Mouse (Mus musculus) hindbrain, embryonic 10.5 days (tissue): ENCODE data around the gene Tubgcp2. TPM values are rescaled to one million over a fixed set of nuclear protein-coding genes. Genes with fewer than 3 reads are reported as not detected.

ENCODE experiments used
- DNase-seq: peaks from one replicate; pipeline ENCODE4 v3.0.0-alpha.2; 2017; ENCODE audit warnings: low spot score
- H3K27ac ChIP-seq: fragments of 300-500 bp; sonication (generic); 2 replicates; pipeline ENCODE4 v1.5.1; 2016; ENCODE audit warnings: mild to moderate bottlenecking, moderate library complexity
- H3K27me3 ChIP-seq: fragments of 300-500 bp; sonication (generic); 2 replicates; pipeline ENCODE4 v1.6.1; 2016; ENCODE audit warnings: mild to moderate bottlenecking; ENCODE audit not compliant: poor library complexity, insufficient read depth, severe bottlenecking
- H3K36me3 ChIP-seq: fragments of 300-500 bp; sonication (generic); 2 replicates; pipeline ENCODE4 v1.6.1; 2016; ENCODE audit warnings: mild to moderate bottlenecking, moderate library complexity
- H3K4me1 ChIP-seq: fragments of 300-500 bp; sonication (generic); replicated peaks from 2 replicates; pipeline ENCODE4 v1.6.1; 2016; ENCODE audit warnings: mild to moderate bottlenecking
- H3K4me3 ChIP-seq: fragments of 300-500 bp; sonication (generic); 2 replicates; pipeline ENCODE4 v1.5.1; 2016; ENCODE audit warnings: mild to moderate bottlenecking, moderate library complexity
- H3K9me3 ChIP-seq: fragments of 300-500 bp; sonication (generic); 2 replicates; pipeline ENCODE4 v1.6.1; 2016; ENCODE audit warnings: mild to moderate bottlenecking, moderate library complexity
- WGBS: fragments of 180-500 bp; shearing (Covaris S2); methylation state at CpG from one replicate; pipeline ENCODE4 v1.1.7; 2016; 5-methylcytosine and 5-hydroxymethylcytosine counted together
- polyA plus RNA-seq: library from polyadenylated mRNA; unstranded; fragments of >200 nt; fragmentation: Nextera tagmentation; extraction: Ambion mirVana; gene quantifications from 2 replicates; pipeline ENCODE4 v1.2.1, GENCODE M21; 2016

The Tubgcp2 gene
- polyA plus RNA-seq = 82.2 and 82.5 TPM in 2 replicates

GRCm38 (mm10) chr7:140036281-140037170 lies at the start of gene Tubgcp2, which contains the start of gene Zfp511:
Gene Tubgcp2 (minus strand): TSS chr7:140036669.
Gene Zfp511 (plus strand): TSS chr7:140036391.
- Histone ChIP-seq H3K4me1 (peaks cover 26% of the 10 kb centered on the region), H3K27me3 (no peaks in the 10 kb centered on the region), H3K4me3 (peak within 1 kb of the TSS; percentile 83), H3K9me3 (no peaks in the 10 kb centered on the region), H3K36me3 (peaks cover 64% of the 10 kb centered on the region), H3K27ac (peak within 1 kb of the TSS; percentile 96)
- 1% methylated on average over 69 of the region's 69 CpGs for WGBS
- peak; percentile 97 for DNase-seq

GRCm38 (mm10) chr7:140082242-140082678 lies 45.8 kb upstream of the Tubgcp2 start, which contains the start of gene Caly:
Gene Caly (minus strand): TSS chr7:140082548.
- H3K9me3 ChIP-seq = no peaks in the 10 kb centered on the region
- H3K36me3 ChIP-seq = no peaks in the 10 kb centered on the region
- peak within 1 kb of the TSS; percentile 56; the same call in 1 of the 2 replicates for H3K27ac ChIP-seq
- peaks cover 43% of the 10 kb centered on the region for H3K27me3 ChIP-seq
- peaks cover 32% of the 10 kb centered on the region for H3K4me1 ChIP-seq
- WGBS = 5% methylated on average over 18 of the region's 18 CpGs
- peak; percentile 82 for DNase-seq
- peak within 1 kb of the TSS; percentile 48 for H3K4me3 ChIP-seq

- peak overlapping the region; percentile 56; the same call in 1 of the 2 replicates for H3K27ac ChIP-seq
- WGBS = 16% methylated on average over 20 of the region's 20 CpGs
Measured at GRCm38 (mm10) chr7:140081408-140082241, 45.2 kb upstream of the Tubgcp2 start.

GRCm38 (mm10) chr7:140080503-140081156 lies 44.2 kb upstream of the Tubgcp2 start:
- peak; percentile 91 for DNase-seq
- 3% methylated on average over 24 of the region's 24 CpGs for WGBS
- H3K27me3 ChIP-seq = peaks cover 43% of the 10 kb centered on the region
- peak overlapping the region; percentile 48 for H3K4me3 ChIP-seq
- H3K4me1 ChIP-seq = peaks cover 32% of the 10 kb centered on the region
- H3K27ac ChIP-seq = peak overlapping the region; percentile 82
- H3K36me3 ChIP-seq = no peaks in the 10 kb centered on the region
- no peaks in the 10 kb centered on the region for H3K9me3 ChIP-seq

More at GRCm38 (mm10) chr7:140081408-140082241, 45.2 kb upstream of the Tubgcp2 start:
- H3K9me3 ChIP-seq = no peaks in the 10 kb centered on the region
- H3K4me3 ChIP-seq = peak overlapping the region; percentile 48
- H3K4me1 ChIP-seq = peaks cover 32% of the 10 kb centered on the region
- peaks cover 43% of the 10 kb centered on the region for H3K27me3 ChIP-seq
- DNase-seq = peak; percentile 10
- no peaks in the 10 kb centered on the region for H3K36me3 ChIP-seq

- H3K36me3 ChIP-seq = no peaks in the 10 kb centered on the region
- H3K9me3 ChIP-seq = no peaks in the 10 kb centered on the region
- peaks cover 32% of the 10 kb centered on the region for H3K4me1 ChIP-seq
- no peak overlapping the region for H3K27ac ChIP-seq
- no peak overlapping the region for H3K4me3 ChIP-seq
- peak; percentile 74 for DNase-seq
- WGBS = 7% methylated on average over 5 of the region's 5 CpGs
- peaks cover 43% of the 10 kb centered on the region for H3K27me3 ChIP-seq
Measured at GRCm38 (mm10) chr7:140078711-140079110, 42.2 kb upstream of the Tubgcp2 start.

GRCm38 (mm10) chr7:140077698-140078097 lies 41.2 kb upstream of the Tubgcp2 start:
- no peak for DNase-seq
- Histone ChIP-seq H3K27me3 (peaks cover 42% of the 10 kb centered on the region), H3K4me3 (no peak overlapping the region), H3K27ac (no peak overlapping the region), H3K36me3 (no peaks in the 10 kb centered on the region), H3K9me3 (no peaks in the 10 kb centered on the region), H3K4me1 (peaks cover 28% of the 10 kb centered on the region)
- 80% methylated on average over 6 of the region's 6 CpGs for WGBS

GRCm38 (mm10) chr7:140070042-140070711 lies 33.7 kb upstream of the Tubgcp2 start:
- DNase-seq = peak; percentile 47
- H3K4me1 ChIP-seq = peaks cover 11% of the 10 kb centered on the region
- 31% methylated on average over 39 of the region's 39 CpGs for WGBS
- peaks cover 66% of the 10 kb centered on the region for H3K27me3 ChIP-seq
- no peaks in the 10 kb centered on the region for H3K36me3 ChIP-seq
- peak overlapping the region; percentile 45 for H3K4me3 ChIP-seq
- no peaks in the 10 kb centered on the region for H3K9me3 ChIP-seq
- H3K27ac ChIP-seq = peak overlapping the region; percentile 78

- H3K9me3 ChIP-seq = no peaks in the 10 kb centered on the region
- WGBS = 72% methylated on average over 6 of the region's 6 CpGs
- H3K4me1 ChIP-seq = peaks cover 34% of the 10 kb centered on the region
- H3K36me3 ChIP-seq = no peaks in the 10 kb centered on the region
- H3K27ac ChIP-seq = no peak overlapping the region
- H3K27me3 ChIP-seq = peaks cover 86% of the 10 kb centered on the region
- no peak for DNase-seq
- H3K4me3 ChIP-seq = no peak overlapping the region
Measured at GRCm38 (mm10) chr7:140067397-140067796, 30.9 kb upstream of the Tubgcp2 start.

- Histone ChIP-seq H3K9me3 (no peaks in the 10 kb centered on the region), H3K36me3 (no peaks in the 10 kb centered on the region), H3K4me3 (no peak overlapping the region), H3K4me1 (peaks cover 69% of the 10 kb centered on the region), H3K27ac (peak overlapping the region; percentile 95), H3K27me3 (peaks cover 97% of the 10 kb centered on the region)
- DNase-seq = peak; percentile 79
- WGBS = 18% methylated on average over 7 of the region's 7 CpGs
Measured at GRCm38 (mm10) chr7:140063092-140063491, 26.6 kb upstream of the Tubgcp2 start.

GRCm38 (mm10) chr7:140062307-140062706 lies 25.8 kb upstream of the Tubgcp2 start:
- peak overlapping the region; percentile 95 for H3K27ac ChIP-seq
- WGBS = 12% methylated on average over 11 of the region's 11 CpGs
- H3K4me1 ChIP-seq = peaks cover 77% of the 10 kb centered on the region
- peak; percentile 63 for DNase-seq
- peak overlapping the region; percentile 52 for H3K4me3 ChIP-seq
- no peaks in the 10 kb centered on the region for H3K36me3 ChIP-seq
- H3K9me3 ChIP-seq = no peaks in the 10 kb centered on the region
- peaks cover 97% of the 10 kb centered on the region for H3K27me3 ChIP-seq

GRCm38 (mm10) chr7:140061832-140062130 lies 25.3 kb upstream of the Tubgcp2 start:
- Histone ChIP-seq H3K36me3 (no peaks in the 10 kb centered on the region), H3K9me3 (no peaks in the 10 kb centered on the region), H3K27ac (peak overlapping the region; percentile 95), H3K27me3 (peaks cover 99% of the 10 kb centered on the region), H3K4me3 (peak overlapping the region; percentile 52), H3K4me1 (peaks cover 82% of the 10 kb centered on the region)
- 0% methylated on average over 6 of the region's 6 CpGs for WGBS
- no peak for DNase-seq
